ENCODE assay signal across 20 mouse cellular contexts in the genomic region with DNA sequence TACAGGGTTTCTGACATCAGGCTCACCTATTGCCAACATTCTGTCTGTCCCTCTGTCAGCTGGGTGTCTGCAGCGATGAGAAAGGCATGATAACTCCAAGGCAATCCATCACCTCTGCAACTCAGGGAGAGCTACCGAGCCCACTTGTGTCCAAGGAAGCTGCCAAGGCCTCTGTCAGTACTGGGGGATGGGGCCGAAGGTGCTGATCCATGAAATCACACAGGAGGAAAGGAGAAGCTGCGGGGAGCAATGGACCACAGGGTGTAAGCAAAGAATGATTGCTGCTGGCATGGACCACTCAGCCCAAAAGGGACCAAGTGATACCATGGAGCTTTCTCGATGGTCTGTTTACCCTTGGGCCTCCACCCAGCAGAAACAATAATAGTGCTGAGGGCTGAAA.
DNase-seq lines count a peak whose midpoint lies in the region; ATAC-seq and TF ChIP-seq lines count a peak whose summit lies in the region.
"Had no signal": no experiment of that assay in that cellular context is flagged by ENCODE, and none has a peak within 500 bp of the region (broad histone marks: within the 10 kb centered on the region; RNA-seq: fewer than 3 reads in every experiment).

No protein-coding gene starts in this region.

- no peak for TF ChIP-seq POLR2A in lung, adult 2 months (IDR thresholded peaks at IDR 0.05; ENCODE audit: borderline replicate concordance, extremely low read depth, low read depth, low read length)
- no peak for TF ChIP-seq POLR2A in brain, embryonic 14.5 days (IDR thresholded peaks at IDR 0.05; ENCODE audit: borderline replicate concordance, extremely low read depth, insufficient read depth, insufficient read length, poor library complexity, severe bottlenecking)

- H3K27ac ChIP-seq in kidney, embryonic 15.5 days = no peak overlapping the region
- H3K27ac ChIP-seq: embryonic facial prominence, embryonic 10.5 days; embryonic facial prominence, embryonic 12.5 days; forebrain, embryonic 13.5 days; forebrain, embryonic 15.5 days had no signal

- TF ChIP-seq CTCF in lung, adult 2 months (IDR thresholded peaks at IDR 0.05; ENCODE audit: insufficient read depth, low read length) = no peak
- no peak for TF ChIP-seq CTCF in brain, embryonic 14.5 days (IDR thresholded peaks at IDR 0.05; ENCODE audit: borderline replicate concordance, extremely low read depth, insufficient read depth, insufficient read length)

- no peak overlapping the region for H3K9ac ChIP-seq in kidney, embryonic 15.5 days
- H3K9ac ChIP-seq: embryonic facial prominence, embryonic 12.5 days; forebrain, embryonic 13.5 days; forebrain, embryonic 15.5 days; forebrain, postnatal 0 days had no signal

- intact Hi-C loops in heart, postnatal 36 days (cut with DNase I) = no loop called here

- H3K27me3 ChIP-seq in kidney, embryonic 15.5 days = 0 out of 2 replicates have a peak, but pooled peaks cover 6% of the 10 kb centered on the region
- H3K27me3 ChIP-seq: embryonic facial prominence, embryonic 12.5 days; forebrain, embryonic 13.5 days; forebrain, embryonic 15.5 days had no signal

- WGBS in kidney, embryonic 15.5 days = 33% methylated on average over 5 of the region's 5 CpGs
- WGBS in lung, adult 2 months = 53% methylated on average over 5 of the region's 5 CpGs

- ATAC-seq in kidney, embryonic 15.5 days (replicated peaks; ENCODE audit: low FRiP score) = peak; percentile 58; the same call in 1 of the 2 replicates
- ATAC-seq: forebrain, embryonic 13.5 days; forebrain, embryonic 15.5 days; forebrain, postnatal 0 days had no signal

- no peak overlapping the region for H3K4me2 ChIP-seq in kidney, embryonic 15.5 days
- H3K4me2 ChIP-seq: embryonic facial prominence, embryonic 12.5 days; forebrain, embryonic 13.5 days; forebrain, embryonic 15.5 days had no signal

- H3K36me3 ChIP-seq in kidney, embryonic 15.5 days = no peaks in the 10 kb centered on the region
- H3K36me3 ChIP-seq: embryonic facial prominence, embryonic 10.5 days; embryonic facial prominence, embryonic 12.5 days; forebrain, embryonic 15.5 days had no signal

- H3K4me1 ChIP-seq in kidney, embryonic 15.5 days = no peaks in the 10 kb centered on the region
- no peaks in the 10 kb centered on the region for H3K4me1 ChIP-seq in lung, adult 2 months (ENCODE audit: control insufficient read depth, insufficient read depth, low read length)
- H3K4me1 ChIP-seq: embryonic facial prominence, embryonic 10.5 days; embryonic facial prominence, embryonic 12.5 days; forebrain, embryonic 13.5 days; forebrain, embryonic 15.5 days had no signal

- DNase-seq in heart, adult 11 months = peak; percentile 19
- no peak for DNase-seq in heart, postnatal 36 days
- no peak for DNase-seq in kidney, adult 18-20 months
- DNase-seq in lung, postnatal 10 days = peak; percentile 1
- no peak for DNase-seq in lung, adult 2 months
- peak; percentile 1 for DNase-seq in brain, embryonic 14.5 days (ENCODE audit: low read depth)
- no peak for DNase-seq in thymus, postnatal 36 days
- DNase-seq: adrenal gland, adult 2 months; adrenal gland, postnatal 10 days; adrenal gland, postnatal 25 days; cerebellum, adult 11-12 months; cerebellum, adult 8-10 months; cerebellum, adult 9-11 months; cerebellum, postnatal 25 days; forebrain, postnatal 0 days had no signal

- no peak overlapping the region for H3K4me3 ChIP-seq in kidney, embryonic 15.5 days (replicated peaks)
- no peak overlapping the region for H3K4me3 ChIP-seq in lung, adult 2 months (replicated peaks; ENCODE audit: extremely low read depth, low read depth, low read length)
- H3K4me3 ChIP-seq: embryonic facial prominence, embryonic 10.5 days; embryonic facial prominence, embryonic 12.5 days; forebrain, embryonic 13.5 days; forebrain, embryonic 15.5 days had no signal

- H3K9me3 ChIP-seq in kidney, embryonic 15.5 days (replicated peaks) = no peaks in the 10 kb centered on the region
- H3K9me3 ChIP-seq: embryonic facial prominence, embryonic 10.5 days; embryonic facial prominence, embryonic 12.5 days; forebrain, embryonic 13.5 days; forebrain, embryonic 15.5 days had no signal

Comparison
In these comparisons a context has a peak if more than half of its experiments do, and no peak if none do; other contexts are left out.
1. DNase-seq: peak in heart, adult 11 months (single experiment), lung, postnatal 10 days (single experiment) and brain, embryonic 14.5 days (single experiment); none in heart, postnatal 36 days (0 of 2), kidney, adult 18-20 months (single experiment), lung, adult 2 months (single experiment) and thymus, postnatal 36 days (0 of 2).